12 mouse cellular contexts compared by ENCODE assay signal in the genomic region with DNA sequence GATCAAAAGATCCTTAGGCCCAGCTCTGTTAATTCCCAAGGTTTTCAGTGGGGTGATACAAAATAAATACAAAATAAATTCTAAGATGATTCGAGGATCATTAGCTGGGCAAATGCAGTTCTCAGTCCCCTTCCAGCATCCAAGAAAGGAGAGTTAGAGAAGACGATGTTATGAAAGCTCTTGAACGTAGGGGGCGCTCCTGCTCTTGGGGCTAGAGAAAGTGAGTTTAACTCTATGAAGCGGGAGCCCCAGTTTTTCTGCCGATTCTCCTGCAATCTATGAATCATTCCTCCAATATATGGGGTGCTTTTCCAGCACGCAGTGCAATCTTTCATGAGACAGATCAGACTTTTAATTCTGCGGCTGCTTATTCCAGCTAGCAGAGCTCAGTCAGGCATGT.
A peak's percentile ranks its signal among the peaks of the same experiment; 100 is the strongest.
DNase-seq lines count a peak whose midpoint lies in the region; ATAC-seq and TF ChIP-seq lines count a peak whose summit lies in the region.
"Had no signal": no experiment of that assay in that cellular context is flagged by ENCODE, and none has a peak within 500 bp of the region (broad histone marks: within the 10 kb centered on the region; RNA-seq: fewer than 3 reads in every experiment).

No protein-coding gene starts in this region.

- no peak for TF ChIP-seq POLR2A in CH12.LX (IDR thresholded peaks at IDR 0.05; ENCODE audit: low read depth, low read length)
- TF ChIP-seq POLR2A in brain, embryonic 14.5 days (IDR thresholded peaks at IDR 0.05; ENCODE audit: borderline replicate concordance, extremely low read depth, insufficient read depth, insufficient read length, poor library complexity, severe bottlenecking) = no peak

- peak overlapping the region; percentile 47; the same call in 1 of the 2 replicates for H3K4me2 ChIP-seq in CH12.LX (ENCODE audit: insufficient read depth, low read depth, poor library complexity, severe bottlenecking)
- H3K4me2 ChIP-seq in hindbrain, embryonic 12.5 days (replicated peaks) = no peak overlapping the region
- H3K4me2 ChIP-seq: heart, embryonic 11.5 days; liver, embryonic 12.5 days had no signal

- no peak for TF ChIP-seq EP300 in CH12.LX (IDR thresholded peaks at IDR 0.05; ENCODE audit: low read length)

- no peaks in the 10 kb centered on the region for H3K9me3 ChIP-seq in CH12.LX (replicated peaks; ENCODE audit: low read length)
- no peaks in the 10 kb centered on the region for H3K9me3 ChIP-seq in hindbrain, embryonic 12.5 days (replicated peaks)
- H3K9me3 ChIP-seq: liver, embryonic 12.5 days had no signal

- WGBS in hindbrain, embryonic 12.5 days = 61% methylated on average over 8 of the region's 8 CpGs

- no peaks in the 10 kb centered on the region for H3K36me3 ChIP-seq in CH12.LX (replicated peaks in 1 of 2; ENCODE audit: control insufficient read depth in 1 of 2, insufficient read depth in 1 of 2, low read length in 1 of 2)
- no peaks in the 10 kb centered on the region for H3K36me3 ChIP-seq in hindbrain, embryonic 12.5 days
- H3K36me3 ChIP-seq: liver, embryonic 12.5 days had no signal

- no peak for ATAC-seq in hindbrain, embryonic 12.5 days (ENCODE audit: low FRiP score)
- ATAC-seq: liver, embryonic 12.5 days had no signal

- peak; percentile 13 to 17 for DNase-seq in cerebellum, postnatal 14 days
- no peak for DNase-seq in cerebellum, postnatal 36 days
- no peak for DNase-seq in layer of hippocampus, adult 2 months (ENCODE audit: low spot score in 2 of 2)
- no peak for DNase-seq in layer of hippocampus, adult 9-11 months
- peak; percentile 47 for DNase-seq in CH12.LX (ENCODE audit: extremely low read depth)
- DNase-seq in brain, embryonic 14.5 days (ENCODE audit: low read depth) = no peak
- no peak for DNase-seq in B cell, adult 2 months
- DNase-seq: kidney, adult 8-10 months had no signal

- H3K4me3 ChIP-seq in layer of hippocampus, adult 2 months = no peak overlapping the region
- H3K4me3 ChIP-seq in CH12.LX (replicated peaks in 1 of 3; ENCODE audit: low read depth in 2 of 3, low read length in 2 of 3, poor library complexity in 1 of 3) = no peak overlapping the region
- no peak overlapping the region for H3K4me3 ChIP-seq in hindbrain, embryonic 12.5 days
- H3K4me3 ChIP-seq: liver, embryonic 12.5 days had no signal

- no peak overlapping the region for H3K9ac ChIP-seq in CH12.LX (ENCODE audit: insufficient read depth, low read depth)
- no peak overlapping the region for H3K9ac ChIP-seq in hindbrain, embryonic 12.5 days
- H3K9ac ChIP-seq: liver, embryonic 12.5 days had no signal

- TF ChIP-seq CTCF in layer of hippocampus, adult 2 months (conservative IDR thresholded peaks at IDR 0.05) = peak; percentile 76
- peak; percentile 36 to 75; a peak in 3 of 4 replicates for TF ChIP-seq CTCF in CH12.LX (conservative IDR thresholded peaks at IDR 0.05 in 1 of 2, IDR thresholded peaks at IDR 0.05 in 1 of 2; ENCODE audit: low read depth in 2 of 2, low read length in 2 of 2)
- peak; percentile 29; the same call in 1 of the 2 replicates for TF ChIP-seq CTCF in brain, embryonic 14.5 days (IDR thresholded peaks at IDR 0.05; ENCODE audit: borderline replicate concordance, extremely low read depth, insufficient read depth, insufficient read length)

- H3K27ac ChIP-seq in layer of hippocampus, adult 2 months = no peak overlapping the region
- H3K27ac ChIP-seq in CH12.LX (ENCODE audit: insufficient read depth, low read depth) = no peak overlapping the region
- no peak overlapping the region for H3K27ac ChIP-seq in hindbrain, embryonic 12.5 days
- H3K27ac ChIP-seq: liver, embryonic 12.5 days; macrophage had no signal

- in situ Hi-C loops in CH12.LX (cut with MboI; ENCODE audit: low pct_ligation_motif_present, low pct_unique_long_range_greater_than_20kb, low sequenced_read_pairs) = no loop called here

- H3K4me1 ChIP-seq in CH12.LX (ENCODE audit: control insufficient read depth in 1 of 2, insufficient read depth in 2 of 2) = 0 out of 4 replicates have a peak, but pooled peaks cover 0 to 5% of the 10 kb centered on the region in 2 experiments
- no peaks in the 10 kb centered on the region for H3K4me1 ChIP-seq in hindbrain, embryonic 12.5 days
- H3K4me1 ChIP-seq: liver, embryonic 12.5 days had no signal

- dilution Hi-C loops in CH12.LX (cut with MboI; ENCODE audit: extremely low pct_ligation_motif_present, extremely low pct_unique_long_range_greater_than_20kb, low sequenced_read_pairs) = no loop called here

- no peaks in the 10 kb centered on the region for H3K27me3 ChIP-seq in CH12.LX (replicated peaks)
- no peaks in the 10 kb centered on the region for H3K27me3 ChIP-seq in hindbrain, embryonic 12.5 days
- H3K27me3 ChIP-seq: liver, embryonic 12.5 days had no signal

- peak; percentile 63 for TF ChIP-seq RAD21 in CH12.LX (IDR thresholded peaks at IDR 0.05; ENCODE audit: low read depth, low read length)

- H3K79me2 ChIP-seq in CH12.LX (replicated peaks; ENCODE audit: control insufficient read depth, extremely low read depth, insufficient read depth, poor library complexity, severe bottlenecking) = no peaks in the 10 kb centered on the region

TF ChIP-seq in CH12.LX, 34 proteins besides CTCF, POLR2A, EP300 and RAD21:
- TF ChIP-seq SMC3 (IDR thresholded peaks at IDR 0.05; ENCODE audit: low read depth, low read length) (no peak), USF1 (IDR thresholded peaks at IDR 0.05; ENCODE audit: low read depth, low read length) (no peak), CHD1 (IDR thresholded peaks at IDR 0.05; ENCODE audit: low read depth, low read length) (no peak)

Comparison
In these comparisons a context has a peak if more than half of its experiments do, and no peak if none do; other contexts are left out.
1. DNase-seq: peak in cerebellum, postnatal 14 days (2 of 2) and CH12.LX (single experiment); none in cerebellum, postnatal 36 days (0 of 2), layer of hippocampus, adult 2 months (0 of 2), layer of hippocampus, adult 9-11 months (single experiment), brain, embryonic 14.5 days (single experiment) and B cell, adult 2 months (0 of 2).
2. Peak in every context shown above with its lines, with median percentiles within 50 percentile points of each other: CTCF ChIP-seq.